Mouse (Mus musculus) lung, postnatal 0 days (tissue): Measurements from ENCODE around the gene Rnf166.

Experiments
- CTCF ChIP-seq: IDR thresholded peaks from 2 replicates; pipeline ENCODE4 v1.5.1; 2016; ENCODE audit warnings: antibody characterized with exemption, mild to moderate bottlenecking
- EP300 ChIP-seq: IDR thresholded peaks from 2 replicates; pipeline ENCODE4 v1.6.1; 2016; ENCODE audit warnings: antibody characterized with exemption, mild to moderate bottlenecking, control low read depth

- TF ChIP-seq EP300 (no peak), CTCF (peak; percentile 64)
Measured at GRCm38 (mm10) chr8:122433269-122433905, 42.5 kb downstream of the Rnf166 start.
